ENCODE assay signal across 30 mouse cellular contexts in the genomic region with DNA sequence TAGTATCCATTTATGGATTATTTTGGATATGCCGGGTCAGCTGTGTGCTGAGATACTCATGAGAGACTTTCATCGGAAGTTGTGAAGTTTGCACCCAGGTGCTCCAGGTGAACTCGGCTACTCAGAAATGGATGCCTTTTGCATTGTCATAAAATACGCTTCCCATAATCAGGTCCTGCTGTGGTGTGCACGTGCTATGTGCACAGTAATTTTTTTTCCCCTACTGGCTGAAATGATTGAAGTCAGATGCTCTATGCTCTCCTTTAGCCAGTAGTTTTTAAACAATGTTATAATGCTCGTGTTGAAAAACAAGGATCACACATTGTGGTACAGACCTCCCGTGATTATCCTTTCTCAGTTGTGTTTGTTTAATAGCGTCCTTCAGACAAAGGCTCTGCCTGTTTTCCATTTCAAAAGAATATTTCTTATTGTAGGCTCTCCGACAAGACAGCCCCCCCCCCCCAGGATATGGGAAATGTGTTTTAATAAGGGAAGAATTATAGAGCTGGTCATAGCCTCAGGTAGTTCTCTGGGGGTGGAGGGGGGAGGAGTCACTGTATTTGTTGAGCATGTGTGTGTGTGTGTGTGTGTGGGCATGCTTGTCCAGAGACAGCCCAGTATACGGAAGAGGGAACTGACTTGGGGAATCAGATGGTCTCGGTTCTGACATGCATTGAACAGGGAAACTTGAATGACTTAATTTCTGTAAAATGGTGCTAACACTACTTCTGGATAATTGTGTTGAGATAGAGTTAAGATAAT. TPM values are rescaled to one million over a fixed set of nuclear protein-coding genes. Genes with fewer than 3 reads are reported as not detected.
A peak's percentile ranks its signal among the peaks of the same experiment; 100 is the strongest.
DNase-seq lines count a peak whose midpoint lies in the region; ATAC-seq lines count a peak whose summit lies in the region.
"Had no signal": no experiment of that assay in that cellular context is flagged by ENCODE, and none has a peak within 500 bp of the region (broad histone marks: within the 10 kb centered on the region; RNA-seq: fewer than 3 reads in every experiment).

No protein-coding gene starts in this region.

- no peak overlapping the region for H3K4me2 ChIP-seq in midbrain, embryonic 11.5 days
- no peak overlapping the region for H3K4me2 ChIP-seq in midbrain, embryonic 16.5 days (ENCODE audit: low read length)
- H3K4me2 ChIP-seq in limb, embryonic 13.5 days (replicated peaks) = no peak overlapping the region
- H3K4me2 ChIP-seq: forebrain, embryonic 15.5 days; heart, embryonic 13.5 days; hindbrain, embryonic 13.5 days had no signal

- H3K9me3 ChIP-seq in midbrain, embryonic 11.5 days (ENCODE audit: control insufficient read depth, low read length) = no peaks in the 10 kb centered on the region
- no peaks in the 10 kb centered on the region for H3K9me3 ChIP-seq in midbrain, embryonic 16.5 days (replicated peaks; ENCODE audit: control insufficient read depth, low read length, poor library complexity, severe bottlenecking)
- no peaks in the 10 kb centered on the region for H3K9me3 ChIP-seq in limb, embryonic 13.5 days
- H3K9me3 ChIP-seq: forebrain, embryonic 10.5 days; forebrain, embryonic 15.5 days; heart, embryonic 10.5 days; heart, embryonic 13.5 days; hindbrain, embryonic 13.5 days had no signal

- H3K27ac ChIP-seq in midbrain, embryonic 11.5 days (ENCODE audit: low read depth, low read length) = no peak overlapping the region
- H3K27ac ChIP-seq in midbrain, embryonic 16.5 days (ENCODE audit: low read length) = no peak overlapping the region
- H3K27ac ChIP-seq in limb, embryonic 13.5 days = no peak overlapping the region
- H3K27ac ChIP-seq: forebrain, embryonic 10.5 days; forebrain, embryonic 15.5 days; heart, adult 2 months; heart, embryonic 10.5 days; heart, embryonic 13.5 days; hindbrain, embryonic 13.5 days; hindbrain, postnatal 0 days had no signal

- intact Hi-C loops in heart, postnatal 36 days (cut with DNase I) = no loop called here

- no peak for ATAC-seq in midbrain, embryonic 11.5 days (ENCODE audit: low FRiP score)
- no peak for ATAC-seq in midbrain, embryonic 16.5 days
- ATAC-seq in limb, embryonic 13.5 days (ENCODE audit: low FRiP score, low read depth) = peak; percentile 58
- ATAC-seq: CD4-positive, CD25-positive, alpha-beta regulatory T cell, adult 4 months; forebrain, embryonic 15.5 days; hindbrain, postnatal 0 days; inflammation-experienced regulatory T-cells, adult 6 months; intestine, embryonic 16.5 days had no signal

- no peak overlapping the region for H3K4me3 ChIP-seq in midbrain, embryonic 11.5 days (ENCODE audit: low read depth, low read length)
- H3K4me3 ChIP-seq in midbrain, embryonic 16.5 days (ENCODE audit: low read depth, low read length) = no peak overlapping the region
- no peak overlapping the region for H3K4me3 ChIP-seq in limb, embryonic 13.5 days
- H3K4me3 ChIP-seq: forebrain, embryonic 10.5 days; forebrain, embryonic 15.5 days; heart, adult 2 months; heart, embryonic 10.5 days; heart, embryonic 13.5 days; hindbrain, embryonic 13.5 days had no signal

- DNase-seq in heart, adult 11 months = peak; percentile 41
- DNase-seq in heart, postnatal 36 days = no peak
- DNase-seq in midbrain, embryonic 11.5 days (ENCODE audit: low spot score, missing footprints) = peak; percentile 64
- DNase-seq in adrenal gland, adult 18-20 months (ENCODE audit: low spot score in 2 of 2) = no peak
- DNase-seq: adrenal gland, adult 8-10 months; adrenal gland, postnatal 25 days; cerebellum, adult 11-12 months; cerebellum, adult 9-10 months; cerebellum, postnatal 14 days; gastrocnemius, postnatal 25 days; heart, adult 2 months; heart, postnatal 14 days had no signal

- WGBS in midbrain, embryonic 11.5 days = 52% methylated on average over 11 of the region's 11 CpGs
- WGBS in midbrain, embryonic 16.5 days = 35% methylated on average over 11 of the region's 11 CpGs
- 41% methylated on average over 11 of the region's 11 CpGs for WGBS in limb, embryonic 13.5 days

- H3K9ac ChIP-seq in midbrain, embryonic 11.5 days (ENCODE audit: low read length) = no peak overlapping the region
- H3K9ac ChIP-seq in midbrain, embryonic 16.5 days (ENCODE audit: low read depth, low read length) = no peak overlapping the region
- H3K9ac ChIP-seq in limb, embryonic 13.5 days = no peak overlapping the region
- H3K9ac ChIP-seq: forebrain, embryonic 15.5 days; heart, embryonic 13.5 days; hindbrain, embryonic 13.5 days had no signal

- no peaks in the 10 kb centered on the region for H3K36me3 ChIP-seq in midbrain, embryonic 11.5 days (ENCODE audit: control insufficient read depth, insufficient read depth, low read length)
- no peaks in the 10 kb centered on the region for H3K36me3 ChIP-seq in midbrain, embryonic 16.5 days (ENCODE audit: control insufficient read depth, insufficient read depth, low read length)
- no peaks in the 10 kb centered on the region for H3K36me3 ChIP-seq in limb, embryonic 13.5 days
- H3K36me3 ChIP-seq: forebrain, embryonic 10.5 days; forebrain, embryonic 15.5 days; heart, embryonic 10.5 days; heart, embryonic 13.5 days; hindbrain, embryonic 13.5 days had no signal

- H3K27me3 ChIP-seq in midbrain, embryonic 11.5 days (ENCODE audit: control insufficient read depth, insufficient read depth, low read length) = no peaks in the 10 kb centered on the region; the same call in 1 of the 2 replicates
- no peaks in the 10 kb centered on the region for H3K27me3 ChIP-seq in midbrain, embryonic 16.5 days (ENCODE audit: control insufficient read depth, insufficient read depth, low read depth, low read length)
- no peaks in the 10 kb centered on the region; the same call in 1 of the 2 replicates for H3K27me3 ChIP-seq in limb, embryonic 13.5 days
- H3K27me3 ChIP-seq: heart, embryonic 13.5 days; hindbrain, embryonic 13.5 days had no signal

- H3K4me1 ChIP-seq in midbrain, embryonic 11.5 days (ENCODE audit: control insufficient read depth, insufficient read depth, low read length) = peaks cover 7% of the 10 kb centered on the region
- no peaks in the 10 kb centered on the region for H3K4me1 ChIP-seq in midbrain, embryonic 16.5 days (ENCODE audit: control insufficient read depth, insufficient read depth, low read length)
- H3K4me1 ChIP-seq in limb, embryonic 13.5 days = peaks cover 8% of the 10 kb centered on the region
- H3K4me1 ChIP-seq: forebrain, embryonic 15.5 days; heart, embryonic 13.5 days had no signal

RNA-seq across cellular contexts. Expression of gene A930009A15Rik, which starts 16.3 kb away (rescaled TPM):
- total RNA-seq in heart, postnatal 36 days (2021) = not detected
- 0.31 and 0.54 TPM in 2 replicates for polyA plus RNA-seq in midbrain, embryonic 11.5 days (2014; fragmentation: Nextera tagmentation; extraction: Ambion mirVana)
- polyA plus RNA-seq in midbrain, embryonic 16.5 days (2015; fragmentation: Nextera tagmentation; extraction: Ambion mirVana) = 0.21 and 0.43 TPM in 2 replicates
- 0.32 TPM in 1 of 2 replicates, not detected in the other for polyA plus RNA-seq in limb, embryonic 13.5 days (2015; fragmentation: Nextera tagmentation; extraction: Ambion mirVana)
- not detected for total RNA-seq in adrenal gland, adult 18-20 months (2021)
- total RNA-seq: adrenal gland, adult 8-10 months; adrenal gland, postnatal 25 days; gastrocnemius, adult 8-10 months; gastrocnemius, postnatal 25 days; heart, adult 2 months; heart, postnatal 14 days; hematopoietic stem cell, adult 5-6 weeks; hindbrain, postnatal 0 days had no signal
- polyA plus RNA-seq: C2C12; CD4-positive, CD25-positive, alpha-beta regulatory T cell, adult 4 months; embryonic facial prominence, embryonic 14.5 days; forebrain, embryonic 10.5 days; forebrain, embryonic 15.5 days; gonadal fat pad, adult 2 months; heart, adult 2 months; heart, embryonic 10.5 days; heart, embryonic 13.5 days; heart, embryonic 16.5 days; inflammation-experienced regulatory T-cells, adult 6 months; intestine, embryonic 16.5 days had no signal

RNA-seq across cellular contexts. Expression of gene Lgr5, which starts 34.0 kb away (rescaled TPM):
- under 1 TPM in 1 of 2 experiments, not detected in 1; 0.08 TPM for total RNA-seq in heart, postnatal 36 days (2021)
- polyA plus RNA-seq in midbrain, embryonic 11.5 days (2014; fragmentation: Nextera tagmentation; extraction: Ambion mirVana) = 7.0 and 7.3 TPM in 2 replicates
- 1.3 and 1.4 TPM in 2 replicates for polyA plus RNA-seq in midbrain, embryonic 16.5 days (2015; fragmentation: Nextera tagmentation; extraction: Ambion mirVana)
- 9.1 and 10.1 TPM in 2 replicates for polyA plus RNA-seq in limb, embryonic 13.5 days (2015; fragmentation: Nextera tagmentation; extraction: Ambion mirVana)
- total RNA-seq in adrenal gland, adult 18-20 months (2021) = 10 to 100 TPM; 18.5 to 29.2 TPM
- total RNA-seq: MEL had no signal

Comparison
In these comparisons a context has a peak if more than half of its experiments do, and no peak if none do; other contexts are left out.
1. DNase-seq: peak in heart, adult 11 months (single experiment) and midbrain, embryonic 11.5 days (single experiment); none in heart, postnatal 36 days (0 of 2) and adrenal gland, adult 18-20 months (0 of 2).